Mouse (Mus musculus): ENCODE data around the gene Fut9. TPM values are rescaled to one million over a fixed set of nuclear protein-coding genes. Genes with fewer than 3 reads are reported as not detected.

Fut9 gene
- polyA plus RNA-seq, 1 experiment from 2014 or later = 0.79 TPM

DNA sequence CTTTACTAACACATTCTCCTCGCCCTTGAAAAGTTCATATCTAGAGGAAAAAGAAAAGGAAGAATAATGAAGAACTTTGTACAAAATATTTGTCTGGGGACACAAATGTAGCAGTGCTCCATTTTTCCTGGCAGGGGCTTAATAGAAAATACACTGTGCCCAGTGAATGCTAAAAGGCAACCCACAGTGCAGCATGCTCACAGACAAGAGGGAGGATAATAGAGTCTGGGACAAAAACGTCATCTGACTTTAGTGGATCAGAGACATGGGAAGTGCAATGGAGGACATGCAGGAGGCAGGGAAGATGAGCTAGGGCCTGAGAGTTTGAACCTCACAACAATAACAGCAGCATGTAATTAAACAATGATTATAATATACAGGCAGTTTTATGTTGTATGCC, 86.1 kb downstream of the Fut9 start:
- WGBS = 78% methylated on average over 2 of the region's 2 CpGs
- no peaks in the 10 kb centered on the region for H3K27me3 ChIP-seq (ENCODE audit: control insufficient read depth, insufficient read depth, low read length)
- no peak for ATAC-seq (replicated peaks; ENCODE audit: insufficient number of reproducible peaks, low FRiP score, low TSS enrichment, low read depth)

DNA sequence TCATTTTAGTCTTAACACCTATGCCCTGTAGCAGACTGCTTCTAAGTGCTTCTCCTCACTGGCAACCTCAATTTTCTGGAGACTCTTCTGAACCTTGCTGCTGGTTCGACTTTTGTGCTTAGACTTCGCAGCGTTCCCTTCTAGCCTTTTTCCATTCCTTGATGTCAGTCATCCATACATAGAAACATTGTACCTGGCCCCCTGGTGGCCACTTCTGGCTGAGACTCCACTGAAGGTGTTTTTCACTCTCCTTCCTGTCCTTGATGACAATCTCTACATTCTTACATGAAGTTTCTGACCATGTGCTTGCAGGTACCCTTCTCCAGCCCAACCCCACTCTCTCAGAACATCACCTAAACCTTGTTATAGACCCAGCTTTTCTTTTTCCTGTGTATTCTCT, 115.1 kb downstream of the Fut9 start:
- no peak overlapping the region for H3K4me3 ChIP-seq (ENCODE audit: low read depth, low read length)
- WGBS = 90% methylated on average over 3 of the region's 3 CpGs
- H3K9me3 ChIP-seq (replicated peaks; ENCODE audit: control insufficient read depth, low read length) = no peaks in the 10 kb centered on the region
- H3K27ac ChIP-seq (replicated peaks; ENCODE audit: low read depth, low read length) = no peak overlapping the region
- peak; percentile 24 for DNase-seq (ENCODE audit: low spot score)
- H3K27me3 ChIP-seq (ENCODE audit: control insufficient read depth, insufficient read depth, low read length) = no peaks in the 10 kb centered on the region
- no peaks in the 10 kb centered on the region for H3K4me1 ChIP-seq (ENCODE audit: control insufficient read depth, insufficient read depth, low read length)
- ATAC-seq (replicated peaks; ENCODE audit: insufficient number of reproducible peaks, low FRiP score, low TSS enrichment, low read depth) = no peak
- no peaks in the 10 kb centered on the region for H3K36me3 ChIP-seq (replicated peaks; ENCODE audit: control insufficient read depth, insufficient read depth, low read depth, low read length)
- H3K9ac ChIP-seq (replicated peaks; ENCODE audit: low read length) = no peak overlapping the region
- no peak overlapping the region for H3K4me2 ChIP-seq (ENCODE audit: low read depth, low read length)

More for the DNA sequence above, 86.1 kb downstream of the Fut9 start:
- DNase-seq (ENCODE audit: low spot score) = no peak
- H3K9ac ChIP-seq (replicated peaks; ENCODE audit: low read length) = no peak overlapping the region
- no peaks in the 10 kb centered on the region for H3K9me3 ChIP-seq (replicated peaks; ENCODE audit: control insufficient read depth, low read length)
- H3K4me3 ChIP-seq (ENCODE audit: low read depth, low read length) = no peak overlapping the region
- H3K4me2 ChIP-seq (ENCODE audit: low read depth, low read length) = no peak overlapping the region
- no peak overlapping the region for H3K27ac ChIP-seq (replicated peaks; ENCODE audit: low read depth, low read length)
- H3K36me3 ChIP-seq (replicated peaks; ENCODE audit: control insufficient read depth, insufficient read depth, low read depth, low read length) = no peaks in the 10 kb centered on the region
- H3K4me1 ChIP-seq (ENCODE audit: control insufficient read depth, insufficient read depth, low read length) = no peaks in the 10 kb centered on the region

DNA sequence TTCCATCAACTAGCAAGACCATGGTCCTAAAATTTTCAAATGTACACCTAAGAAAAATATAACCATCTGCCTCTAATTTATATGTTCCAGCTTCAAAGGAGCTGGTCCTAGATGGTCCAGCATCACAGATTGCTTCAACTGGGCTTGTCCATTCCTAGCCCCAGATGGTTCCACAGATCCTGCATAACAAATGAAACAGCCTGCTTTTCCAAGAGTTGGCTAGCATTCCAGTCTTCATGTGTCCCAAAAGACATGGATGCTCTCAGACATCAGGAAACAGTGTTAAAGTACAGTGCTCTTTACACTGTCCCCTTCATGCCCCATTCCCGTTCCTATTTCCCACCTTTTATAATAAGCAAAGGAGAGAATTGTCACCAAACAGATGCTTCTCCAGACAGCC, 135.8 kb downstream of the Fut9 start:
- H3K4me3 ChIP-seq (ENCODE audit: low read depth, low read length) = no peak overlapping the region
- H3K9ac ChIP-seq (replicated peaks; ENCODE audit: low read length) = no peak overlapping the region
- H3K4me1 ChIP-seq (ENCODE audit: control insufficient read depth, insufficient read depth, low read length) = no peaks in the 10 kb centered on the region
- no peaks in the 10 kb centered on the region for H3K9me3 ChIP-seq (replicated peaks; ENCODE audit: control insufficient read depth, low read length)
- 80% methylated on average over 1 of the region's 1 CpGs for WGBS
- H3K36me3 ChIP-seq (replicated peaks; ENCODE audit: control insufficient read depth, insufficient read depth, low read depth, low read length) = no peaks in the 10 kb centered on the region
- no peak overlapping the region for H3K27ac ChIP-seq (replicated peaks; ENCODE audit: low read depth, low read length)
- DNase-seq (ENCODE audit: low spot score) (no peak), ATAC-seq (replicated peaks; ENCODE audit: insufficient number of reproducible peaks, low FRiP score, low TSS enrichment, low read depth) (no peak)
- H3K4me2 ChIP-seq (ENCODE audit: low read depth, low read length) = no peak overlapping the region
- H3K27me3 ChIP-seq (ENCODE audit: control insufficient read depth, insufficient read depth, low read length) = no peaks in the 10 kb centered on the region

DNA sequence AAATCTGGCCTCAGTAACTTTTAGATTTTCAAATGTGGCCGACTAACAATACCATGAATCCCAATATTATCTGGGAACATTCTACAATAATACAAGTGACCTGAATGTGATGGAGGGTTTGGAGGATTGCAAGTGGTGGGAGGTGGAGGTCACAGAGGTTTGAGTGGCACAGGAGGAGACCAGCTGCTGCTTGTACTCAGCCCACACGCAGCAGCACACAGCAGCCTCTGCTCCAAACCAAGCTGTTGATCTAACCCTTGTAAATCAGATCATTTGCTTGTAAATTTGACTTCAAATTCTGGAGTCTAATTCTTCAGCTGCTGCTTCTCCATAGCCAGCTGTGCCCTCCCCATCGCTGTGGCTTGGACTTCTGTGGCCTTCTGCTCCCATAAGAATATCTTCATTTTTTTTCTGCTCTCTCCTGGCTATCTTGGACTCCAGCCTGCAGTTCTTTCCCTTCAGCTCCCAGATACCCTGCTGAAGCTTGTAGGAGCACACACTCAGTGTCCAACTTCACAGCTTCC, 138.8 kb downstream of the Fut9 start:
- ATAC-seq (replicated peaks; ENCODE audit: insufficient number of reproducible peaks, low FRiP score, low TSS enrichment, low read depth) (no peak), DNase-seq (ENCODE audit: low spot score) (no peak)
- Histone ChIP-seq H3K4me1 (ENCODE audit: control insufficient read depth, insufficient read depth, low read length) (no peaks in the 10 kb centered on the region), H3K36me3 (replicated peaks; ENCODE audit: control insufficient read depth, insufficient read depth, low read depth, low read length) (no peaks in the 10 kb centered on the region), H3K9ac (replicated peaks; ENCODE audit: low read length) (no peak overlapping the region), H3K27me3 (ENCODE audit: control insufficient read depth, insufficient read depth, low read length) (no peaks in the 10 kb centered on the region), H3K9me3 (replicated peaks; ENCODE audit: control insufficient read depth, low read length) (no peaks in the 10 kb centered on the region), H3K4me2 (ENCODE audit: low read depth, low read length) (no peak overlapping the region), H3K27ac (replicated peaks; ENCODE audit: low read depth, low read length) (no peak overlapping the region), H3K4me3 (ENCODE audit: low read depth, low read length) (no peak overlapping the region)
- WGBS = 83% methylated on average over 3 of the region's 3 CpGs

DNA sequence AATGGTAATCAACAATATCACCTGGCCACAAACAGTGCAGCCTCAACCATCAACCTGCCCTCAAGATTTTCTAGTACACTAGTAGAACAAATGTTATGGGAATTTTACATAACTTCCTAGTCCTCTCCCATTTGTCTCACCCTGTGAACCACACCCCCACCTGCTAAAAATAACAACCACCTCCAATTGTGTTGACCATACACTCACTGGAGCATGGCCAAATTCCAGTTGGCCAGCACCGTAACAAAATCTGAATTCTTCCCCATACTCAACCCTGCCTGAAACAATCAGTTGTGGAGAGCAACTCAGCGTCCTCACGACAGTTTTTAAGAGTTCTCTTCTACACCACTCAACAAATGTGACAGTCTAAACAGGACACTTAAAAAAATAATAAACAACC, 141.3 kb downstream of the Fut9 start:
- H3K4me1 ChIP-seq (ENCODE audit: control insufficient read depth, insufficient read depth, low read length) = no peaks in the 10 kb centered on the region
- DNase-seq (ENCODE audit: low spot score) = no peak
- no peaks in the 10 kb centered on the region for H3K9me3 ChIP-seq (replicated peaks; ENCODE audit: control insufficient read depth, low read length)
- H3K27ac ChIP-seq (replicated peaks; ENCODE audit: low read depth, low read length) = no peak overlapping the region
- WGBS = 85% methylated on average over 3 of the region's 3 CpGs
- ATAC-seq (replicated peaks; ENCODE audit: insufficient number of reproducible peaks, low FRiP score, low TSS enrichment, low read depth) = no peak
- H3K27me3 ChIP-seq (ENCODE audit: control insufficient read depth, insufficient read depth, low read length) = no peaks in the 10 kb centered on the region
- H3K9ac ChIP-seq (replicated peaks; ENCODE audit: low read length) = no peak overlapping the region
- H3K36me3 ChIP-seq (replicated peaks; ENCODE audit: control insufficient read depth, insufficient read depth, low read depth, low read length) = no peaks in the 10 kb centered on the region
- no peak overlapping the region for H3K4me2 ChIP-seq (ENCODE audit: low read depth, low read length)
- H3K4me3 ChIP-seq (ENCODE audit: low read depth, low read length) = no peak overlapping the region

DNA sequence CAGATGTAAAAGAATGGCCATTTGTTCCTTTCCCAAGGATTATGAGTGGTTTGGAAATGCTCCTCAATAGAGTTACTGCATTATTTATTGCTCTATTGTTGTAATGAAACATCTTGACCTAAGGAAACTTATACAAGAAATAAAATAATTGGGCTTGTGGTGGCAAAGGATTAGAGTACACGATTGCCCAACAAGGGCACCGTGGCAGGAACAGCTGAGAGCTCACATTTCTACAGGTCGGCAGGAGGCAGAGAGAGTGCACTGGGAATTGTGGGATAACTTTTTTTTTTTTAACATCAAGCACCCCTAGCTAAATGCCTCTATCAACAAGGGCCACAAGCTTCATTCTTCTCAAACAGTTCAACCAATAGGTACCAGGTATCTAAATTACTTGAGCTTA, 148.1 kb downstream of the Fut9 start:
- ATAC-seq (replicated peaks; ENCODE audit: insufficient number of reproducible peaks, low FRiP score, low TSS enrichment, low read depth) (no peak), DNase-seq (ENCODE audit: low spot score) (no peak)
- no peaks in the 10 kb centered on the region for H3K36me3 ChIP-seq (replicated peaks; ENCODE audit: control insufficient read depth, insufficient read depth, low read depth, low read length)
- H3K27me3 ChIP-seq (ENCODE audit: control insufficient read depth, insufficient read depth, low read length) = no peaks in the 10 kb centered on the region
- no peaks in the 10 kb centered on the region for H3K4me1 ChIP-seq (ENCODE audit: control insufficient read depth, insufficient read depth, low read length)
- WGBS = 75% methylated on average over 3 of the region's 3 CpGs
- no peak overlapping the region for H3K9ac ChIP-seq (replicated peaks; ENCODE audit: low read length)
- no peak overlapping the region for H3K4me2 ChIP-seq (ENCODE audit: low read depth, low read length)
- H3K27ac ChIP-seq (replicated peaks; ENCODE audit: low read depth, low read length) = no peak overlapping the region
- no peaks in the 10 kb centered on the region for H3K9me3 ChIP-seq (replicated peaks; ENCODE audit: control insufficient read depth, low read length)
- no peak overlapping the region for H3K4me3 ChIP-seq (ENCODE audit: low read depth, low read length)

DNA sequence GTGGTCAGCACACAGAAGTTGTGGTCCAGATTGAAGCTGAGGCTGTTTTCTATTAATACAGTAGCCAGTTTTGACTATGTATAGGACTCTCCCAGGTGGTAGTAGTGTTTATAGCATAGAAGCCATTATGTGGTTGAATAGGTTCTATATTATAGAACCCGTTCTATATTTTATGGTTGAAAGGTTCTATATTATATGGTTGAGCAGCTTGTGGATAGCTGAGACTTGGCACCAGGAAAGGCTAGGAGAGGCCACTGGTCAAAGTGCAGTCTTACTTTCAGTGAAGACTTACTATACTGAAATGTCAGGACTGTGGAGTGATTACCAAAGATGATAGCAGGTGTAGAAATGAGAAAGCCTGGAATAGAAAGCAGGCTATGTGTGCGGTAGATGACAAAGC, 151.9 kb downstream of the Fut9 start:
- DNase-seq (ENCODE audit: low spot score) (no peak), ATAC-seq (replicated peaks; ENCODE audit: insufficient number of reproducible peaks, low FRiP score, low TSS enrichment, low read depth) (no peak)
- Histone ChIP-seq H3K36me3 (replicated peaks; ENCODE audit: control insufficient read depth, insufficient read depth, low read depth, low read length) (no peaks in the 10 kb centered on the region), H3K9me3 (replicated peaks; ENCODE audit: control insufficient read depth, low read length) (no peaks in the 10 kb centered on the region), H3K27ac (replicated peaks; ENCODE audit: low read depth, low read length) (no peak overlapping the region), H3K27me3 (ENCODE audit: control insufficient read depth, insufficient read depth, low read length) (no peaks in the 10 kb centered on the region), H3K9ac (replicated peaks; ENCODE audit: low read length) (no peak overlapping the region), H3K4me2 (ENCODE audit: low read depth, low read length) (no peak overlapping the region), H3K4me3 (ENCODE audit: low read depth, low read length) (no peak overlapping the region), H3K4me1 (ENCODE audit: control insufficient read depth, insufficient read depth, low read length) (no peaks in the 10 kb centered on the region)
- 86% methylated on average over 2 of the region's 2 CpGs for WGBS

DNA sequence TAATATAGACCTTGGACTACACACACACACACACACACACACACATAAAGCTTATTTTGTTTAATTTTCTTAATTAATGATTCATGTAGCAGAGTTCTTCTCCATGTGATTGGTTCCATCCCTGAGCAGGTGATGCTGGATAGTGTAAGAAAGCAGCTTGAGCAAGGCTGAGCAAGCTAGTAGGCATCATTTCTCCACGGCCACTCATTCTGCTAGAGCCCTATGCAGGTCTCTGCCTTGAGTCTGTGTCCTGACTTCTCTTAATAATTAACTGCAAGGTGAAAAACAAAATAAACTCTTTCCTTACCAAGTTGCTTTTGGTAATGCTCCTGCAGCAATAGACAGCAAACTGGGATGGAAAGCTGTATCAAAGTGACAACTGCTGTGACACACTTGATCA, 152.5 kb downstream of the Fut9 start:
- Histone ChIP-seq H3K36me3 (replicated peaks; ENCODE audit: control insufficient read depth, insufficient read depth, low read depth, low read length) (no peaks in the 10 kb centered on the region), H3K4me1 (ENCODE audit: control insufficient read depth, insufficient read depth, low read length) (no peaks in the 10 kb centered on the region), H3K4me2 (ENCODE audit: low read depth, low read length) (no peak overlapping the region), H3K27ac (replicated peaks; ENCODE audit: low read depth, low read length) (no peak overlapping the region), H3K27me3 (ENCODE audit: control insufficient read depth, insufficient read depth, low read length) (no peaks in the 10 kb centered on the region), H3K4me3 (ENCODE audit: low read depth, low read length) (no peak overlapping the region), H3K9me3 (replicated peaks; ENCODE audit: control insufficient read depth, low read length) (no peaks in the 10 kb centered on the region), H3K9ac (replicated peaks; ENCODE audit: low read length) (no peak overlapping the region)
- ATAC-seq (replicated peaks; ENCODE audit: insufficient number of reproducible peaks, low FRiP score, low TSS enrichment, low read depth) = no peak
- DNase-seq (ENCODE audit: low spot score) = no peak
- 88% methylated on average over 1 of the region's 1 CpGs for WGBS

Data from embryonic facial prominence, embryonic 11.5 days (tissue).